Mouse (Mus musculus) liver, adult 2 months (tissue): ENCODE data around the gene Exoc3l2. TPM values are rescaled to one million over a fixed set of nuclear protein-coding genes. Genes with fewer than 3 reads are reported as not detected.

Source experiments
- DNase-seq: peaks from one replicate; pipeline ENCODE4 v3.0.0-alpha.2; 2011; ENCODE audit warnings: low read depth, low spot score; ENCODE audit errors: extremely low read depth
- H3K27ac ChIP-seq: fragments of 200-500 bp; replicated peaks from 2 replicates; pipeline ENCODE4 v1.5.1; 2012; ENCODE audit warnings: low read depth, mild to moderate bottlenecking, control low read depth, inconsistent platforms, low read length; ENCODE audit not compliant: insufficient read depth
- H3K27me3 ChIP-seq: fragments of 200-500 bp; 2 replicates; pipeline ENCODE4 v1.6.1; 2012; ENCODE audit warnings: mild to moderate bottlenecking, moderate library complexity, low read length, inconsistent platforms; ENCODE audit not compliant: control insufficient read depth, insufficient read depth
- H3K36me3 ChIP-seq: fragments of 200-500 bp; 2 replicates; pipeline ENCODE4 v1.6.1; 2012; ENCODE audit warnings: low read length, inconsistent platforms; ENCODE audit not compliant: control insufficient read depth, insufficient read depth
- H3K4me1 ChIP-seq: fragments of 200-500 bp; 2 replicates; pipeline ENCODE4 v1.6.1; 2011; ENCODE audit warnings: low read length; ENCODE audit not compliant: control insufficient read depth, insufficient read depth
- H3K4me3 ChIP-seq: fragments of 200-500 bp; 2 replicates; pipeline ENCODE4 v1.5.1; 2011; ENCODE audit warnings: low read depth, mild to moderate bottlenecking, control low read depth, low read length, moderate library complexity; ENCODE audit not compliant: insufficient read depth
- H3K79me2 ChIP-seq: fragments of 200-500 bp; 2 replicates; pipeline ENCODE4 v1.6.1; 2012; ENCODE audit warnings: inconsistent platforms, mild to moderate bottlenecking, low read length, moderate library complexity; ENCODE audit not compliant: control insufficient read depth, insufficient read depth
- H3K9ac ChIP-seq: fragments of 200-500 bp; 2 replicates; pipeline ENCODE4 v1.6.1; 2012; ENCODE audit warnings: low read depth, mild to moderate bottlenecking, control low read depth, inconsistent platforms, low read length
- CTCF ChIP-seq: fragments of 200-500 bp; IDR thresholded peaks from 2 replicates; pipeline ENCODE4 v1.5.1; 2011; ENCODE audit warnings: low read depth, low read length, control low read depth
- POLR2A ChIP-seq: fragments of 200-500 bp; IDR thresholded peaks from 2 replicates; pipeline ENCODE4 v1.6.1; 2011; ENCODE audit warnings: low read length, control low read depth; ENCODE audit not compliant: insufficient read depth; ENCODE audit errors: extremely low read depth
- WGBS: fragments of 180-500 bp; shearing (Covaris S2); methylation state at CpG from one replicate; pipeline ENCODE4 v1.1.7; 2018; 5-methylcytosine and 5-hydroxymethylcytosine counted together
- polyA plus RNA-seq: library from polyadenylated mRNA; depleted of rRNA; stranded (reverse); fragments of >200 nt; gene quantifications from 2 replicates; pipeline ENCODE4 v1.2.3, GENCODE M21; 2012
- total RNA-seq: library from RNA; depleted of rRNA; stranded (reverse); fragments of >200 nt; gene quantifications from 2 replicates; pipeline ENCODE4 v1.2.3, GENCODE M21; 2014

The Exoc3l2 gene
- total and polyA plus RNA-seq, 2 experiments: 2.2 to 5.1 TPM

GRCm38 (mm10) chr7:19423083-19423482, 40.0 kb upstream of the Exoc3l2 start:
- Histone ChIP-seq H3K27ac (no peak overlapping the region), H3K79me2 (no peaks in the 10 kb centered on the region), H3K9ac (no peak overlapping the region), H3K4me3 (no peak overlapping the region), H3K27me3 (0 out of 2 replicates have a peak, but pooled peaks cover 6% of the 10 kb centered on the region), H3K36me3 (peaks cover 3% of the 10 kb centered on the region; the same call in 1 of the 2 replicates), H3K4me1 (0 out of 2 replicates have a peak, but pooled peaks cover 1% of the 10 kb centered on the region)
- whole genome bisulfite sequencing: 90% methylated on average over 3 of the region's 3 CpGs
- TF ChIP-seq POLR2A (no peak), CTCF (no peak)
- no peak for DNase-seq

- TF ChIP-seq POLR2A (no peak), CTCF (no peak)
- WGBS: 62% methylated on average over 4 of the region's 4 CpGs
These were observed 39.1 kb upstream of the Exoc3l2 start for GRCm38 (mm10) chr7:19424051-19424450.

GRCm38 (mm10) chr7:19426349-19426748, 36.8 kb upstream of the Exoc3l2 start:
- 92% methylated on average over 6 of the region's 6 CpGs for WGBS

More at GRCm38 (mm10) chr7:19424051-19424450, 39.1 kb upstream of the Exoc3l2 start:
- Histone ChIP-seq H3K36me3 (peaks cover 3% of the 10 kb centered on the region; the same call in 1 of the 2 replicates), H3K27ac (no peak overlapping the region), H3K27me3 (0 out of 2 replicates have a peak, but pooled peaks cover 6% of the 10 kb centered on the region), H3K4me3 (no peak overlapping the region), H3K4me1 (0 out of 2 replicates have a peak, but pooled peaks cover 1% of the 10 kb centered on the region), H3K9ac (no peak overlapping the region), H3K79me2 (no peaks in the 10 kb centered on the region)
- no peak for DNase-seq

GRCm38 (mm10) chr7:19426888-19427287, 36.2 kb upstream of the Exoc3l2 start:
- no peak for DNase-seq
- TF ChIP-seq CTCF (no peak), POLR2A (no peak)
- no peaks in the 10 kb centered on the region for H3K27me3 ChIP-seq
- no peaks in the 10 kb centered on the region for H3K79me2 ChIP-seq
- no peak overlapping the region for H3K4me3 ChIP-seq
- no peak overlapping the region for H3K9ac ChIP-seq
- 97% methylated on average over 6 of the region's 6 CpGs for WGBS
- H3K4me1 ChIP-seq: no peaks in the 10 kb centered on the region
- peaks cover 12% of the 10 kb centered on the region; the same call in 1 of the 2 replicates for H3K36me3 ChIP-seq
- no peak overlapping the region for H3K27ac ChIP-seq

More at GRCm38 (mm10) chr7:19426349-19426748, 36.8 kb upstream of the Exoc3l2 start:
- H3K79me2 ChIP-seq: no peaks in the 10 kb centered on the region
- H3K4me1 ChIP-seq: 0 out of 2 replicates have a peak, but pooled peaks cover 1% of the 10 kb centered on the region
- no peak for DNase-seq
- no peaks in the 10 kb centered on the region for H3K27me3 ChIP-seq
- no peak overlapping the region for H3K9ac ChIP-seq
- no peak overlapping the region for H3K4me3 ChIP-seq
- H3K36me3 ChIP-seq: peaks cover 11% of the 10 kb centered on the region; the same call in 1 of the 2 replicates
- no peak for TF ChIP-seq POLR2A
- TF ChIP-seq CTCF: no peak
- H3K27ac ChIP-seq: no peak overlapping the region

DNA sequence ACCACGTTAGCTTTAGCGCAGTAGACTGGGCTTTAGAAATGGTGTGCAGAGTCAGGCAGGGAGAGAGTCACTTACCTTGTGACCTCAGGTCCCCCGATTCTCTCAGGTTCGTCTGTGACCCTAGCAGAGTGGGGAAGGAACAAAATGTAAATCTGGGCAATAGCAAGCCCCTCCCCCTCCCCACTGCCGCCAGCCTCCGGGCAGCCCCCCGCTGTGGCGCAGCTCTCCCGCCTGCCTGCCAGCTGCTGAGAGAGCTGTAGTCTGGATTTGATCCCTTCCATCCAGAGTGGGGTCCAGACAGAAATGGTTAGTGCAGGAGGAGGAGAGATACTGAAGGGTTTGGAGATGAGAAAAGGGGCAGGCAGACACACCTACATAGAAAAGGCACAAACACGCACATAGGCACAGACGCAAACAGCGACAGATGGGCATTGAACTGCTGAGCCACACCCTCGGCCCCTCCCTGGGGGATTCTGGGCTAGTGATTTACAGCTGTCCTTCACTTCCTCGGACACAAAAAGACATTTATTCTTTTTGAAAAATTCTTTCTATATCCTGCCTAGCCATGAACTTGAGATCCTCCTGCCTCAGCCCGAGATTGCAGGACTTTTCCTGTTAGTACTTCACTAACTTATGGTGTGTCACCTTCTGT, 35.0 kb upstream of the Exoc3l2 start:
- no peak for TF ChIP-seq POLR2A
- no peak for TF ChIP-seq CTCF
- no peaks in the 10 kb centered on the region for H3K79me2 ChIP-seq
- peaks cover 22% of the 10 kb centered on the region; the same call in 1 of the 2 replicates for H3K36me3 ChIP-seq
- 91% methylated on average over 15 of the region's 15 CpGs for WGBS
- H3K27me3 ChIP-seq: no peaks in the 10 kb centered on the region
- H3K27ac ChIP-seq: no peak overlapping the region
- H3K4me3 ChIP-seq: no peak overlapping the region
- no peaks in the 10 kb centered on the region for H3K4me1 ChIP-seq
- no peak for DNase-seq
- H3K9ac ChIP-seq: no peak overlapping the region

DNA sequence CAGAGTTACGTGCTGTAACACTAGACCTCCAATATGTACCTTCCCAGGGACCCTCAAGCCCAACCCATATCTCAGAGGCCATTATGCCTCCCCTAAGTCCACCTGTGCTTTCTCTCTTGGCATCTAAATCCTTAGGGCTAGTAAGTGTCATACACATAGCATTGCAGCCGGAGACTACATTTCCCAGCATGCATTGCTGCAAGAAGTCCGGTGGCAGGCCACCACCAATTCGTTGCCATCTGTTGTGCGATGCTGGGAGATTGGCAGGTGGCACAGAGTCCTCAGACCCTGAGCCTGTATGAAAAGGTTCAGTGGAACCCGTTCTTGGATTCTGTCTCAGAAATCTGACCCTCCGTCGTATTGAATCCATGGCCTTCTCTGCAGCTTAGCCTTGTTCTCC, 33.4 kb upstream of the Exoc3l2 start:
- WGBS: 78% methylated on average over 8 of the region's 8 CpGs
- Histone ChIP-seq H3K9ac (no peak overlapping the region), H3K4me3 (no peak overlapping the region), H3K27me3 (no peaks in the 10 kb centered on the region), H3K79me2 (no peaks in the 10 kb centered on the region), H3K36me3 (peaks cover 32% of the 10 kb centered on the region; the same call in 1 of the 2 replicates), H3K4me1 (no peaks in the 10 kb centered on the region), H3K27ac (no peak overlapping the region)
- TF ChIP-seq POLR2A: no peak
- no peak for TF ChIP-seq CTCF
- no peak for DNase-seq
